Mouse (Mus musculus): Measurements from ENCODE around the gene Top3b. TPM values are rescaled to one million over a fixed set of nuclear protein-coding genes. Genes with fewer than 3 reads are reported as not detected.

The Top3b gene
- polyA plus RNA-seq, 1 experiment = 41.0 TPM

- H3K79me2 ChIP-seq (ENCODE audit: control insufficient read depth, insufficient read depth) = peaks cover 8% of the 10 kb centered on the region
- TF ChIP-seq MAX (IDR thresholded peaks at IDR 0.05) = no peak
- no peak overlapping the region for H3ac ChIP-seq (ENCODE audit: control insufficient read depth, insufficient read length, low read depth)
- H3K79me3 ChIP-seq (ENCODE audit: low read depth) = peaks cover 7% of the 10 kb centered on the region
- H3K36me3 ChIP-seq (ENCODE audit: control insufficient read depth, insufficient read depth) = peaks cover 82% of the 10 kb centered on the region
- no peaks in the 10 kb centered on the region for H3K27me3 ChIP-seq (ENCODE audit: control insufficient read depth, insufficient read depth, insufficient read length)
- no peak overlapping the region for H3K4me3 ChIP-seq (ENCODE audit: insufficient read depth, poor library complexity, severe bottlenecking)
Measured at GRCm38 (mm10) chr16:16879025-16879424, 8.5 kb downstream of the Top3b start.

- no peak overlapping the region for H3K4me3 ChIP-seq (ENCODE audit: insufficient read depth, poor library complexity, severe bottlenecking)
- TF ChIP-seq MYOD1 (IDR thresholded peaks at IDR 0.05; ENCODE audit: control insufficient read depth, insufficient read length, low read depth) (no peak), USF1 (IDR thresholded peaks at IDR 0.05; ENCODE audit: low read depth) (no peak), MYOG (IDR thresholded peaks at IDR 0.05; ENCODE audit: control insufficient read depth, extremely low read depth, insufficient read length) (no peak), CTCF (IDR thresholded peaks at IDR 0.05; ENCODE audit: control insufficient read depth, insufficient read depth, insufficient read length) (no peak), CEBPB (IDR thresholded peaks at IDR 0.05; ENCODE audit: low read depth) (no peak), FOSL1 (IDR thresholded peaks at IDR 0.05; ENCODE audit: insufficient read depth, low read length, poor library complexity, severe bottlenecking) (no peak), MAX (IDR thresholded peaks at IDR 0.05) (no peak)
- peaks cover 83% of the 10 kb centered on the region for H3K36me3 ChIP-seq (ENCODE audit: control insufficient read depth, insufficient read depth)
- no peaks in the 10 kb centered on the region for H3K27me3 ChIP-seq (ENCODE audit: control insufficient read depth, insufficient read depth, insufficient read length)
- H3K79me2 ChIP-seq (ENCODE audit: control insufficient read depth, insufficient read depth) = no peaks in the 10 kb centered on the region
- H3ac ChIP-seq (ENCODE audit: control insufficient read depth, insufficient read length, low read depth) = no peak overlapping the region
- H3K79me3 ChIP-seq (ENCODE audit: low read depth) = no peaks in the 10 kb centered on the region
Measured at GRCm38 (mm10) chr16:16888341-16888740, 17.8 kb downstream of the Top3b start.

- no peak for TF ChIP-seq CTCF (IDR thresholded peaks at IDR 0.05; ENCODE audit: control insufficient read depth, insufficient read depth, insufficient read length)
- no peak for TF ChIP-seq USF1 (IDR thresholded peaks at IDR 0.05; ENCODE audit: low read depth)
- no peak for TF ChIP-seq MYOG (IDR thresholded peaks at IDR 0.05; ENCODE audit: control insufficient read depth, extremely low read depth, insufficient read length)
- TF ChIP-seq FOSL1 (IDR thresholded peaks at IDR 0.05; ENCODE audit: insufficient read depth, low read length, poor library complexity, severe bottlenecking) = no peak
- no peak for TF ChIP-seq MYOD1 (IDR thresholded peaks at IDR 0.05; ENCODE audit: control insufficient read depth, insufficient read length, low read depth)
- TF ChIP-seq MAX (IDR thresholded peaks at IDR 0.05) = no peak
- TF ChIP-seq CEBPB (IDR thresholded peaks at IDR 0.05; ENCODE audit: low read depth) = no peak
- H3ac ChIP-seq (ENCODE audit: control insufficient read depth, insufficient read length, low read depth) = no peak overlapping the region
- H3K36me3 ChIP-seq (ENCODE audit: control insufficient read depth, insufficient read depth) = peaks cover 48% of the 10 kb centered on the region
Measured at GRCm38 (mm10) chr16:16892366-16892765, 21.8 kb downstream of the Top3b start.

GRCm38 (mm10) chr16:16896015-16896381 is 25.5 kb downstream of the Top3b start:
- peaks cover 6% of the 10 kb centered on the region for H3K79me3 ChIP-seq (ENCODE audit: low read depth)
- no peak for TF ChIP-seq MAX (IDR thresholded peaks at IDR 0.05)
- no peak for TF ChIP-seq CEBPB (IDR thresholded peaks at IDR 0.05; ENCODE audit: low read depth)
- no peak for TF ChIP-seq MYOD1 (IDR thresholded peaks at IDR 0.05; ENCODE audit: control insufficient read depth, insufficient read length, low read depth)
- TF ChIP-seq MYOG (IDR thresholded peaks at IDR 0.05; ENCODE audit: control insufficient read depth, extremely low read depth, insufficient read length) = no peak
- TF ChIP-seq FOSL1 (IDR thresholded peaks at IDR 0.05; ENCODE audit: insufficient read depth, low read length, poor library complexity, severe bottlenecking) = no peak
- no peak for TF ChIP-seq CTCF (IDR thresholded peaks at IDR 0.05; ENCODE audit: control insufficient read depth, insufficient read depth, insufficient read length)
- no peaks in the 10 kb centered on the region for H3K27me3 ChIP-seq (ENCODE audit: control insufficient read depth, insufficient read depth, insufficient read length)
- peaks cover 21% of the 10 kb centered on the region for H3K36me3 ChIP-seq (ENCODE audit: control insufficient read depth, insufficient read depth)
- H3K79me2 ChIP-seq (ENCODE audit: control insufficient read depth, insufficient read depth) = peaks cover 14% of the 10 kb centered on the region
- H3K4me3 ChIP-seq (ENCODE audit: insufficient read depth, poor library complexity, severe bottlenecking) = no peak overlapping the region
- H3ac ChIP-seq (ENCODE audit: control insufficient read depth, insufficient read length, low read depth) = no peak overlapping the region

More at GRCm38 (mm10) chr16:16892366-16892765, 21.8 kb downstream of the Top3b start:
- peaks cover 3% of the 10 kb centered on the region for H3K79me3 ChIP-seq (ENCODE audit: low read depth)
- H3K4me3 ChIP-seq (ENCODE audit: insufficient read depth, poor library complexity, severe bottlenecking) = no peak overlapping the region
- H3K79me2 ChIP-seq (ENCODE audit: control insufficient read depth, insufficient read depth) = peaks cover 9% of the 10 kb centered on the region
- no peaks in the 10 kb centered on the region for H3K27me3 ChIP-seq (ENCODE audit: control insufficient read depth, insufficient read depth, insufficient read length)

- Histone ChIP-seq H3K4me3 (ENCODE audit: insufficient read depth, poor library complexity, severe bottlenecking) (peak within 1 kb of the TSS; percentile 44), H3K79me2 (ENCODE audit: control insufficient read depth, insufficient read depth) (peaks cover 14% of the 10 kb centered on the region), H3K27me3 (ENCODE audit: control insufficient read depth, insufficient read depth, insufficient read length) (no peaks in the 10 kb centered on the region), H3K36me3 (ENCODE audit: control insufficient read depth, insufficient read depth) (peaks cover 16% of the 10 kb centered on the region), H3K79me3 (ENCODE audit: low read depth) (peaks cover 6% of the 10 kb centered on the region), H3ac (ENCODE audit: control insufficient read depth, insufficient read length, low read depth) (peak within 1 kb of the TSS; percentile 68)
- peak; percentile 79 for TF ChIP-seq CEBPB (IDR thresholded peaks at IDR 0.05; ENCODE audit: low read depth)
- TF ChIP-seq CTCF (IDR thresholded peaks at IDR 0.05; ENCODE audit: control insufficient read depth, insufficient read depth, insufficient read length) = peak; percentile 92
- no peak for TF ChIP-seq MYOG (IDR thresholded peaks at IDR 0.05; ENCODE audit: control insufficient read depth, extremely low read depth, insufficient read length)
- no peak for TF ChIP-seq FOSL1 (IDR thresholded peaks at IDR 0.05; ENCODE audit: insufficient read depth, low read length, poor library complexity, severe bottlenecking)
- no peak for TF ChIP-seq MYOD1 (IDR thresholded peaks at IDR 0.05; ENCODE audit: control insufficient read depth, insufficient read length, low read depth)
- no peak for TF ChIP-seq MAX (IDR thresholded peaks at IDR 0.05)
- no peak for TF ChIP-seq USF1 (IDR thresholded peaks at IDR 0.05; ENCODE audit: low read depth)
Measured at GRCm38 (mm10) chr16:16896382-16897055, 26.0 kb downstream of the Top3b start, which contains the start of gene Ppm1f. Gene Ppm1f (plus strand): TSS chr16:16896469.
